Mouse (Mus musculus) heart, embryonic 14.5 days (tissue): ENCODE measurements around the gene Plxnd1. TPM values are rescaled to one million over a fixed set of nuclear protein-coding genes. Genes with fewer than 3 reads are reported as not detected.
A peak's percentile ranks its signal among the peaks of the same experiment; 100 is the strongest.

Source experiments
- ATAC-seq: fragments of 200-750 bp; cut with Nextera tagmentation; 2 replicates; pipeline ENCODE4 v1.8.0; 2017; ENCODE audit warnings: low read depth, moderate TSS enrichment; ENCODE audit not compliant: insufficient number of reproducible peaks, insufficient read depth, low FRiP score
- H3K27ac ChIP-seq, 2 experiments: fragments of 200-500 bp in 1 of 2; fragments of 300-500 bp in 1 of 2; sonication (generic) in 1 of 2; replicated peaks in 1 of 2; 2 replicates each; pipeline ENCODE4 v1.5.1; 2012 to 2014; ENCODE audit warnings: low read depth in 2 of 2, low read length in 2 of 2, control low read depth in 1 of 2, mild to moderate bottlenecking in 1 of 2, mixed read lengths in 1 of 2; ENCODE audit not compliant: control insufficient read depth in 1 of 2, insufficient read depth in 1 of 2
- H3K27me3 ChIP-seq: fragments of 300-500 bp; sonication (generic); 2 replicates; pipeline ENCODE4 v1.6.1; 2014; ENCODE audit warnings: mild to moderate bottlenecking, low read length, control low read depth; ENCODE audit not compliant: control insufficient read depth, insufficient read depth
- H3K36me3 ChIP-seq: fragments of 300-500 bp; sonication (generic); 2 replicates; pipeline ENCODE4 v1.6.1; 2014; ENCODE audit warnings: mild to moderate bottlenecking, control low read depth, low read length, mixed read lengths; ENCODE audit not compliant: control insufficient read depth, insufficient read depth
- H3K4me1 ChIP-seq, 2 experiments: fragments of 200-500 bp in 1 of 2; fragments of 300-500 bp in 1 of 2; sonication (generic) in 1 of 2; 2 replicates each; pipeline ENCODE4 v1.6.1; 2012 to 2014; ENCODE audit warnings: low read length in 2 of 2, control low read depth in 1 of 2, mixed read lengths in 1 of 2; ENCODE audit not compliant: control insufficient read depth in 2 of 2, insufficient read depth in 2 of 2
- H3K4me2 ChIP-seq: fragments of 300-500 bp; sonication (generic); 2 replicates; pipeline ENCODE4 v1.6.1; 2014; ENCODE audit warnings: mild to moderate bottlenecking, low read length
- H3K4me3 ChIP-seq, 2 experiments: fragments of 200-500 bp in 1 of 2; fragments of 300-500 bp in 1 of 2; sonication (generic) in 1 of 2; 2 replicates each; pipeline ENCODE4 v1.5.1; 2012 to 2014; ENCODE audit warnings: low read length in 2 of 2, mild to moderate bottlenecking in 2 of 2, control low read depth in 1 of 2, low read depth in 1 of 2, moderate library complexity in 1 of 2; ENCODE audit not compliant: control insufficient read depth in 1 of 2, insufficient read depth in 1 of 2
- H3K9ac ChIP-seq: fragments of 300-500 bp; sonication (generic); 2 replicates; pipeline ENCODE4 v1.6.1; 2014; ENCODE audit warnings: mild to moderate bottlenecking, low read length
- H3K9me3 ChIP-seq: fragments of 300-500 bp; sonication (generic); 2 replicates; pipeline ENCODE4 v1.6.1; 2016; ENCODE audit warnings: low read length, control low read depth; ENCODE audit not compliant: control insufficient read depth
- WGBS: fragments of 180-500 bp; shearing (Covaris S2); extraction: QIAGEN DNeasy Blood & Tissue Kit; methylation state at CpG from one replicate; pipeline ENCODE4 v1.1.7; 2014; 5-methylcytosine and 5-hydroxymethylcytosine counted together
- polyA plus RNA-seq: library from polyadenylated mRNA; unstranded; fragments of >200 nt; fragmentation: Nextera tagmentation; extraction: Ambion mirVana; gene quantifications from 2 replicates; pipeline ENCODE4 v1.2.1, GENCODE M21; 2014

Gene Plxnd1
- polyA plus RNA-seq, 1 experiment from 2014 or later = 58.8 TPM

DNA sequence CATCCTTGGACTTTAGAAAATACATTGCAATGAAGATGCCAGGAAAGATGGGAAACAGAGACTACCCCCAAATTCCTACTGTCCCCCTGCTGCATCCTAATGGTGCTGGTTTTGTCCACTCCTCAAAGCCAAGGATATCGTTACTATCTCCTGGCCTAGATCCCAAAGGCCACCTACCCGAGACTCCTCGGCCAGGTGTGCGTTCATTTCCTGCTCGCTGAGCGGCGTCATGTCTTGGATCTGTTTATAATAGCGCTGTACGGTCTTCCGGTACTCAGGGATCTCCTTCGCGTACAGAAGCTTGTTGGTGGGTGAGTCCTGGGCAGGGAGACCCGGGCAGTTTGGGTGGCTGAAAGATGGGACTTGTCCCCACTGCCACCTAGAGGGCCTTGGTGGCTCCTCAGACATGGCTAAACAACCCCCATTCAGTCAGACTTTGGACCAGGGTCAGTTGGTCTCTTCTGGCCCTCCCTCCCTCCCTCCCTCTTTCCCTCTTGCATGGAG, 38.3 kb downstream of the Plxnd1 start:
- no peak overlapping the region for H3K4me2 ChIP-seq
- 0 out of 2 replicates have a peak overlapping the region, but pooled peaks have one; percentile 16 for H3K9ac ChIP-seq
- peaks cover 32 to 41% of the 10 kb centered on the region in 2 experiments for H3K4me1 ChIP-seq
- peak overlapping the region in 1 of 2 experiments; percentile 39; a peak in 2 of 4 replicates for H3K27ac ChIP-seq
- WGBS = 78% methylated on average over 13 of the region's 13 CpGs
- no peaks in the 10 kb centered on the region for H3K9me3 ChIP-seq
- no peaks in the 10 kb centered on the region for H3K27me3 ChIP-seq
- ATAC-seq = no peak
- H3K4me3 ChIP-seq = no peak overlapping the region
- H3K36me3 ChIP-seq = peaks cover 39% of the 10 kb centered on the region

DNA sequence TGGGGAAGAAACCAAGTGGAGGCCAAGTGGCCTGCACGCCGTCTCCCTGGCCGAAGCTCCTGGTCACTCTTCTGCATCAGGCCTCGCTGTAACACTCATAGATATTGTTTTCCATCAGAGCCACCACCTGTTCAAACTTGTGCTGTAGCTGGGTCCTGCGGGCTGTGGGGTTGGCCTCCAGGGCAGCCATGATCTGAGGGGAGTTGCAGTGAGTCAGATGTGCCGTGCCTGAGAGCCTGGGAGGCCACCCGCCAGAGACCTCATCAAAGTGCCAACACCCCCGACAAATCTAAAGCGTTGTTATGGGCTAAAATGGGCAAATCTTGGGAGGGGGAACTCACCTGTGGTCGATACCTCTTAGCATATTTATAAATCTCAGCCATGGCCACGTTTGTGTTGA, 39.1 kb downstream of the Plxnd1 start:
- Histone ChIP-seq H3K27ac (no peak overlapping the region), H3K36me3 (peaks cover 36% of the 10 kb centered on the region), H3K4me1 (peaks cover 32 to 41% of the 10 kb centered on the region in 2 experiments), H3K27me3 (no peaks in the 10 kb centered on the region), H3K4me2 (no peak overlapping the region), H3K4me3 (no peak overlapping the region), H3K9ac (no peak overlapping the region), H3K9me3 (no peaks in the 10 kb centered on the region)
- 88% methylated on average over 11 of the region's 11 CpGs for WGBS
- ATAC-seq = no peak

DNA sequence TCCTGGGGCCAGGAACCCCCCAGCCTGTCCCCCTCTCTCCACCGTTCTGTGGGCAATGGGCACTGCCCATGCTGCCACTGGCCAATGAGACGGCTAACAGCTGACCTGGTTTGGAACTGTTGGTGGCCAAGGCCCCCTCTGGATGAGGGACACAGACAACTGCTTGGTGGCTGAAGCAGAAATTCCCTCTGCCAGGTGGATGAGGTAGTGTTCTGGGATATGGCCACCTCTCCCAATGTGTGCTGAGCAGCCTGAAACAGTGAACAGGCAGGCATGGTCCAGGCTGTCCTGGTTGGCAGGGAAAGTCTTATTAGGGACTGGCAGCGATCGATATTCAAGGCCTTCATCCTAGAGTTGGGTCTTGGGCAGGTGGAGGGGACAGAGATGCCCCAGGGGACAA, 39.6 kb downstream of the Plxnd1 start:
- peaks cover 31% of the 10 kb centered on the region for H3K36me3 ChIP-seq
- no peak overlapping the region for H3K27ac ChIP-seq
- no peaks in the 10 kb centered on the region for H3K27me3 ChIP-seq
- H3K4me3 ChIP-seq = no peak overlapping the region
- H3K4me2 ChIP-seq = no peak overlapping the region
- peaks cover 32 to 41% of the 10 kb centered on the region in 2 experiments for H3K4me1 ChIP-seq
- H3K9ac ChIP-seq = no peak overlapping the region
- no peaks in the 10 kb centered on the region for H3K9me3 ChIP-seq
- no peak for ATAC-seq
- WGBS = 95% methylated on average over 4 of the region's 4 CpGs

DNA sequence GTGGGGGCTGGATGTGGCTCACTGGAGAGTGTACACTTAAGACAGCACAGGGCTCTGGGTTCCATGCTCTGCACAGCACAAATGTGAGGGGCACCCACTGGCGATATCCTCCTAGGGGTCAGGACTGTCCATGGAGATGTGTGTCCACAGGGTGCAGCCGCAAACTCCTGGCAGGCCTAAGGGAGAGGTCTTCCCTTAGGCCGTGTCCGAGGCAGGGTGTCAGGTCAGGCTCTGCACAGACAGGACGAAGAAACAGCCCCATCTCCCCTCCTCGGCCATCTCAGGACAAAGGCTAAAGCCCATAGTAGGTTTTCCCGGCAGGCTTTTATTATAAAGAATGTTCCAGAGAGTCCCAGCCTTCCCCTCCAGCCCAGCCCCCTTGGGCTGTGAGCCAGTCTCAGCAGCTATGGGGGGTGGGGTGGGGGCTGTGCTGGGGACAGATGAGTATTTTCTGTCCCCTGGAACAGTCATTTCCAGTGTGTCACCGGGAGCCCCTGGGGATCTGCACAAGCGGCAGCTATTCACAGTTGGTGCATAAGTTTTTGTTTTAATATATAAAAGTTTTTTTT, 40.2 kb downstream of the Plxnd1 start:
- H3K4me2 ChIP-seq = no peak overlapping the region
- H3K4me3 ChIP-seq = no peak overlapping the region
- WGBS = 74% methylated on average over 9 of the region's 9 CpGs
- H3K27ac ChIP-seq = no peak overlapping the region
- H3K4me1 ChIP-seq = peaks cover 30 to 38% of the 10 kb centered on the region in 2 experiments
- peaks cover 26% of the 10 kb centered on the region for H3K36me3 ChIP-seq
- no peaks in the 10 kb centered on the region for H3K27me3 ChIP-seq
- H3K9ac ChIP-seq = no peak overlapping the region
- no peaks in the 10 kb centered on the region for H3K9me3 ChIP-seq
- ATAC-seq = no peak

DNA sequence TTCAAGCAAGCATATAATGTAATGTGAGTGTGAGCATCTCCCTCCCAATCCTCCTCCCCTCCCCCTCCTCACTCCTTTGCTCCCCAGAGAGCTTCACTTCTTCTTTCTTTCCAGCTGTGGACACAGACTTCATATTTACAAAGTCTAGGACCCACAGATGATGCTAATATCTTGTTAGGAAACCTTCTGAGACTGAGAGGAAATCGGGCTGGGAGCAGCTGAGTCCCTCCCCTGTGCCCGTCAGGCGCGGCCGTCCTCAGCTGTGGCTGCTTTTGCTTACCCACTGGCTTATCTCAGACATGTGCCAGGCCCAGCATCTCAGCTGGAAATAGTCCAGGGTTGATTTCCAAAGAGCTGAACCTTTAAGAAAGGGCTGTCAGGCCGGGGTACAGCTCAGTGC, 48.4 kb downstream of the Plxnd1 start:
- no peak overlapping the region for H3K9ac ChIP-seq
- ATAC-seq = peak; percentile 49

DNA sequence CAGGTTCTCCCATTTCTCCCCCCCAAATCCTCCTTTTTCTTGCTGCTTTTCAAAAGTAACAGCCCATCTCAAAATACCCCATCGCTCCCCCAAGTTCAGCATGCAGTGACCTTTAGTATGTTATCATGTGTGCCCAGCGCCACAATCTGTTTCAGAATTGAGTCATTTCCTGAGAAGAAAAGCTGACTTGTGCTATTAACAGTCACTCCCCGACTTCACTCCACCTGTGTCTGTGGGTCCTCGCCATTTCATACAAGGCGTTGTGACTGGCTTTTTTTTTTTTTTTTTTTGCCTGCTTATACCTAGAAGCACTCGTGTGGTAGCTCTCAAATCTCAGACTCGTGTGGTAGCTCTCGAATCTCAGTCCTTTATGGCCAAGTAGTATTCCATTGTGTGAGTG, 49.2 kb downstream of the Plxnd1 start:
- H3K9me3 ChIP-seq = no peaks in the 10 kb centered on the region
- ATAC-seq = no peak
- H3K27me3 ChIP-seq = no peaks in the 10 kb centered on the region
- no peak overlapping the region for H3K9ac ChIP-seq
- H3K27ac ChIP-seq = no peak overlapping the region
- H3K36me3 ChIP-seq = no peaks in the 10 kb centered on the region
- peaks cover 27% of the 10 kb centered on the region in 2 experiments for H3K4me1 ChIP-seq
- 67% methylated on average over 8 of the region's 8 CpGs for WGBS
- no peak overlapping the region for H3K4me2 ChIP-seq
- no peak overlapping the region for H3K4me3 ChIP-seq

More for the DNA sequence above, 48.4 kb downstream of the Plxnd1 start:
- Histone ChIP-seq H3K4me2 (no peak overlapping the region), H3K27ac (peak overlapping the region; percentile 3 to 24; a peak in 2 of 4 replicates), H3K36me3 (no peaks in the 10 kb centered on the region), H3K4me3 (no peak overlapping the region), H3K27me3 (no peaks in the 10 kb centered on the region), H3K9me3 (no peaks in the 10 kb centered on the region), H3K4me1 (peaks cover 20 to 27% of the 10 kb centered on the region in 2 experiments)
- 6% methylated on average over 6 of the region's 6 CpGs for WGBS

DNA sequence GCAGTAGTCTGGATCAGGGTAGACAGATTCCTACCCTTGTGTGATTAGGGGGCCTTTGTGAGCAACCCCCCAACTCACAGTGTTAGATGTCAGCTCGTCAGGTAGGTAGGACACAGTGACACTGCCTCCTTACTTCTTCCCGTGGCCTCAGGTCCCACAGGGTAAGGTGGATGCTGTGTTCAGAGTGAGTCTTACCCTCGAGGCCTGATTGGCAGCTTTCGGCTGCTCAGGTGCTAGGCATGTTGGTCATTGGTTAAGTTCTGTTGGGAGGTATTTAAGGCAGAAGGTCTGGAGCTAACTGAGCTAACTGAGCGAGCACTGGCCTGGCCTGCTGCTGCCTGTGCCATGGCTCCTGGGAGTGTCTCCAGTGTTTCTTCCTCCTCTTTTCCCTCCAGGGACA, 50.2 kb downstream of the Plxnd1 start, which contains the start of gene H1foo:
TSS of gene H1foo (plus strand) at position 301 of the 400 bp plus-strand sequence.
- 87% methylated on average over 5 of the region's 5 CpGs for WGBS

More for the DNA sequence above, 50.2 kb downstream of the Plxnd1 start, which contains the start of gene H1foo:
- Histone ChIP-seq H3K27me3 (no peaks in the 10 kb centered on the region), H3K4me1 (peaks cover 27 to 29% of the 10 kb centered on the region in 2 experiments), H3K4me3 (no peak within 1 kb of the TSS), H3K27ac (no peak within 1 kb of the TSS), H3K36me3 (no peaks in the 10 kb centered on the region), H3K9me3 (no peaks in the 10 kb centered on the region), H3K4me2 (no peak within 1 kb of the TSS), H3K9ac (no peak within 1 kb of the TSS)
- no peak for ATAC-seq
